Comparison of ENCODE assay signal across 9 mouse cellular contexts in genomic region chr10:83184480-83185069, GRCm38 (mm10).
DNase-seq lines count a peak whose midpoint lies in the region; ATAC-seq and TF ChIP-seq lines count a peak whose summit lies in the region.
"Had no signal": no experiment of that assay in that cellular context is flagged by ENCODE, and none has a peak within 500 bp of the region (broad histone marks: within the 10 kb centered on the region; RNA-seq: fewer than 3 reads in every experiment).

No protein-coding gene starts in this region.

- 53% methylated on average over 7 of the region's 7 CpGs for WGBS in forebrain, embryonic 16.5 days

- TF ChIP-seq POLR2A in myocyte (IDR thresholded peaks at IDR 0.05; ENCODE audit: insufficient read length, low read depth): no peak

- H3K79me2 ChIP-seq in myocyte (ENCODE audit: control insufficient read depth, insufficient read depth): no peaks in the 10 kb centered on the region

- no peaks in the 10 kb centered on the region for H3K9me3 ChIP-seq in forebrain, embryonic 16.5 days (ENCODE audit: control insufficient read depth, low read length)
- H3K9me3 ChIP-seq: embryonic facial prominence, embryonic 12.5 days had no signal

- no peaks in the 10 kb centered on the region for H3K27me3 ChIP-seq in forebrain, embryonic 16.5 days (replicated peaks; ENCODE audit: control insufficient read depth, insufficient read depth, low read length)
- no peaks in the 10 kb centered on the region for H3K27me3 ChIP-seq in myocyte (ENCODE audit: control insufficient read depth, insufficient read depth, insufficient read length)
- H3K27me3 ChIP-seq: embryonic facial prominence, embryonic 12.5 days had no signal

- H3K36me3 ChIP-seq in forebrain, embryonic 16.5 days (ENCODE audit: control insufficient read depth, insufficient read depth): no peaks in the 10 kb centered on the region
- no peaks in the 10 kb centered on the region for H3K36me3 ChIP-seq in myocyte (ENCODE audit: control insufficient read depth, insufficient read depth)
- H3K36me3 ChIP-seq: embryonic facial prominence, embryonic 12.5 days had no signal

- H3K4me1 ChIP-seq in forebrain, embryonic 16.5 days (replicated peaks; ENCODE audit: control insufficient read depth, insufficient read depth, low read length): peaks cover 26% of the 10 kb centered on the region

- no peak overlapping the region for H3K9ac ChIP-seq in forebrain, embryonic 16.5 days (replicated peaks; ENCODE audit: low read depth, low read length)
- H3K9ac ChIP-seq: embryonic facial prominence, embryonic 12.5 days had no signal

- peak; percentile 49; the same call in 1 of the 2 replicates for ATAC-seq in forebrain, embryonic 16.5 days

- no peak overlapping the region for H3K4me3 ChIP-seq in forebrain, embryonic 16.5 days (replicated peaks; ENCODE audit: low read length)
- no peak overlapping the region for H3K4me3 ChIP-seq in myocyte
- H3K4me3 ChIP-seq: embryonic facial prominence, embryonic 12.5 days had no signal

- no peak overlapping the region; the same call in 1 of the 2 replicates for H3K27ac ChIP-seq in forebrain, embryonic 16.5 days (ENCODE audit: low read length)
- H3K27ac ChIP-seq: embryonic facial prominence, embryonic 12.5 days had no signal

- DNase-seq in adrenal gland, postnatal 10 days: peak; percentile 67
- DNase-seq in adrenal gland, adult 8-10 months: no peak
- peak; percentile 28 for DNase-seq in lung, postnatal 14 days
- no peak for DNase-seq in lung, adult 18-20 months
- peak; percentile 57 to 59 for DNase-seq in kidney, postnatal 4 days
- no peak for DNase-seq in spleen, postnatal 10 days (ENCODE audit: low spot score in 2 of 2)

- no peak overlapping the region for H3ac ChIP-seq in myocyte (ENCODE audit: control insufficient read depth, insufficient read length)

- H3K4me2 ChIP-seq in forebrain, embryonic 16.5 days (ENCODE audit: low read length): no peak overlapping the region
- peak overlapping the region; percentile 41 for H3K4me2 ChIP-seq in myocyte (ENCODE audit: low read depth)
- H3K4me2 ChIP-seq: embryonic facial prominence, embryonic 12.5 days had no signal

TF ChIP-seq in myocyte, 11 proteins besides CTCF, POLR2A, EP300 and RAD21:
- no peak for TF ChIP-seq SRF (IDR thresholded peaks at IDR 0.05; ENCODE audit: control insufficient read depth, insufficient read length, low read depth)
- no peak for TF ChIP-seq CEBPB (IDR thresholded peaks at IDR 0.05; ENCODE audit: insufficient read depth, poor library complexity, severe bottlenecking)
- TF ChIP-seq USF1 (IDR thresholded peaks at IDR 0.05; ENCODE audit: low read depth): no peak
- TF ChIP-seq MYOG (IDR thresholded peaks at IDR 0.05; ENCODE audit: control insufficient read depth in 1 of 3, insufficient read depth in 1 of 3, insufficient read length in 2 of 3, low read depth in 2 of 3): no peak
- TF ChIP-seq MYOD1 (IDR thresholded peaks at IDR 0.05; ENCODE audit: control insufficient read depth in 1 of 3, insufficient read length in 2 of 3, low read depth in 2 of 3): no peak
- no peak for TF ChIP-seq POLR2AphosphoS2 (IDR thresholded peaks at IDR 0.05; ENCODE audit: insufficient read length, low read depth)
- TF ChIP-seq TCF3 (IDR thresholded peaks at IDR 0.05; ENCODE audit: insufficient read length, low read depth): no peak
- no peak for TF ChIP-seq E2F4 (IDR thresholded peaks at IDR 0.05; ENCODE audit: insufficient read depth)
- TF ChIP-seq MAX (IDR thresholded peaks at IDR 0.05; ENCODE audit: low read depth): no peak
- no peak for TF ChIP-seq TCF12 (IDR thresholded peaks at IDR 0.05; ENCODE audit: insufficient read depth, poor library complexity, severe bottlenecking)
- TF ChIP-seq REST (IDR thresholded peaks at IDR 0.05; ENCODE audit: insufficient read depth, insufficient read length): no peak

Comparison
In these comparisons a context has a peak if more than half of its experiments do, and no peak if none do; other contexts are left out.
1. DNase-seq: peak in adrenal gland, postnatal 10 days (single experiment), lung, postnatal 14 days (single experiment) and kidney, postnatal 4 days (2 of 2); none in adrenal gland, adult 8-10 months (single experiment), lung, adult 18-20 months (0 of 2) and spleen, postnatal 10 days (0 of 2).